Mouse (Mus musculus) ES-Bruce4 (cell line): Measurements from ENCODE around the gene Slc5a7. TPM values are rescaled to one million over a fixed set of nuclear protein-coding genes. Genes with fewer than 3 reads are reported as not detected.

Source experiments
- H3K27ac ChIP-seq: 2 replicates; pipeline ENCODE4 v1.5.1; 2012; ENCODE audit warnings: low read length, inconsistent platforms; ENCODE audit not compliant: insufficient read depth
- H3K27me3 ChIP-seq: 2 replicates; pipeline ENCODE4 v1.6.1; 2012; ENCODE audit warnings: mild to moderate bottlenecking, low read length, inconsistent platforms; ENCODE audit not compliant: control insufficient read depth, poor library complexity, insufficient read depth, severe bottlenecking
- H3K36me3 ChIP-seq: 2 replicates; pipeline ENCODE4 v1.6.1; 2012; ENCODE audit warnings: inconsistent platforms, mild to moderate bottlenecking, low read length, moderate library complexity; ENCODE audit not compliant: control insufficient read depth, poor library complexity, insufficient read depth, severe bottlenecking
- H3K4me1 ChIP-seq: one replicate; pipeline ENCODE4 v1.8.1; 2011; ENCODE audit warnings: low read length; ENCODE audit not compliant: control insufficient read depth, insufficient read depth
- H3K4me3 ChIP-seq: 2 replicates; pipeline ENCODE4 v1.5.1; 2011; ENCODE audit warnings: low read depth, mild to moderate bottlenecking, low read length
- H3K9ac ChIP-seq: 2 replicates; pipeline ENCODE4 v1.6.1; 2012; ENCODE audit warnings: low read depth, mild to moderate bottlenecking, inconsistent platforms; ENCODE audit not compliant: poor library complexity, severe bottlenecking
- H3K9me3 ChIP-seq: replicated peaks from 2 replicates; pipeline ENCODE4 v1.6.1; 2012; ENCODE audit warnings: mild to moderate bottlenecking, low read length, inconsistent platforms; ENCODE audit not compliant: control insufficient read depth, poor library complexity, insufficient read depth, severe bottlenecking
- CTCF ChIP-seq: IDR thresholded peaks from one replicate; pipeline ENCODE4 v1.8.1; 2011; ENCODE audit warnings: low read depth, low read length
- EP300 ChIP-seq: IDR thresholded peaks from 2 replicates; pipeline ENCODE4 v1.6.1; 2011; ENCODE audit warnings: low read depth, low read length; ENCODE audit not compliant: insufficient read depth
- POLR2A ChIP-seq: IDR thresholded peaks from one replicate; pipeline ENCODE4 v1.8.1; 2011; ENCODE audit warnings: low read length; ENCODE audit not compliant: insufficient read depth
- polyA plus RNA-seq: library from polyadenylated mRNA; stranded (reverse); fragments of >200 nt; gene quantifications from 2 replicates; pipeline ENCODE4 v1.2.4, GENCODE M21; 2011; ENCODE audit warnings: low read depth; ENCODE audit not compliant: missing spikeins, insufficient read depth, insufficient read length

The Slc5a7 gene
- polyA plus RNA-seq, 1 experiment, result 1.9 TPM

- Histone ChIP-seq H3K4me3 (no peak overlapping the region), H3K9me3 (no peaks in the 10 kb centered on the region), H3K4me1 (no peaks in the 10 kb centered on the region), H3K9ac (no peak overlapping the region), H3K27me3 (no peaks in the 10 kb centered on the region), H3K27ac (no peak overlapping the region), H3K36me3 (no peaks in the 10 kb centered on the region)
- TF ChIP-seq POLR2A (no peak), EP300 (no peak), CTCF (no peak)
These were observed 59.4 kb downstream of the Slc5a7 start for GRCm38 (mm10) chr17:54239435-54239834.
